Mouse (Mus musculus): ENCODE measurements around the gene Zmiz2. TPM values are rescaled to one million over a fixed set of nuclear protein-coding genes. Genes with fewer than 3 reads are reported as not detected.
A peak's percentile ranks its signal among the peaks of the same experiment; 100 is the strongest.

Zmiz2 gene
- polyA plus RNA-seq, 1 experiment: 33.0 TPM

GRCm38 (mm10) chr11:6414751-6415550, 26.1 kb downstream of the Zmiz2 start, which contains the start of gene Ppia:
Ppia (plus strand) TSS chr11:6415443.
- TF ChIP-seq MAX (IDR thresholded peaks at IDR 0.05) (no peak), CEBPB (IDR thresholded peaks at IDR 0.05; ENCODE audit: low read depth) (peak; percentile 97)

GRCm38 (mm10) chr11:6415551-6416404, 26.9 kb downstream of the Zmiz2 start:
- peaks cover 45% of the 10 kb centered on the region for H3K79me2 ChIP-seq (ENCODE audit: control insufficient read depth, insufficient read depth)
- H3K4me3 ChIP-seq (ENCODE audit: insufficient read depth, poor library complexity, severe bottlenecking): peak overlapping the region; percentile 94
- TF ChIP-seq USF1 (IDR thresholded peaks at IDR 0.05; ENCODE audit: low read depth) (no peak), CEBPB (IDR thresholded peaks at IDR 0.05; ENCODE audit: low read depth) (no peak), CTCF (IDR thresholded peaks at IDR 0.05; ENCODE audit: control insufficient read depth, insufficient read depth, insufficient read length) (no peak), FOSL1 (IDR thresholded peaks at IDR 0.05; ENCODE audit: insufficient read depth, low read length, poor library complexity, severe bottlenecking) (no peak), MAX (IDR thresholded peaks at IDR 0.05) (peak; percentile 95), MYOD1 (IDR thresholded peaks at IDR 0.05; ENCODE audit: control insufficient read depth, insufficient read length, low read depth) (no peak)
- peaks cover 31% of the 10 kb centered on the region for H3K79me3 ChIP-seq (ENCODE audit: low read depth)
- H3K36me3 ChIP-seq (ENCODE audit: control insufficient read depth, insufficient read depth): peaks cover 41% of the 10 kb centered on the region
- peak overlapping the region; percentile 97 for H3ac ChIP-seq (ENCODE audit: control insufficient read depth, insufficient read length, low read depth)
- no peaks in the 10 kb centered on the region for H3K27me3 ChIP-seq (ENCODE audit: control insufficient read depth, insufficient read depth, insufficient read length)

More at GRCm38 (mm10) chr11:6414751-6415550, 26.1 kb downstream of the Zmiz2 start, which contains the start of gene Ppia:
- H3K79me3 ChIP-seq (ENCODE audit: low read depth): peaks cover 31% of the 10 kb centered on the region
- peak within 1 kb of the TSS; percentile 97 for H3ac ChIP-seq (ENCODE audit: control insufficient read depth, insufficient read length, low read depth)
- H3K4me3 ChIP-seq (ENCODE audit: insufficient read depth, poor library complexity, severe bottlenecking): peak within 1 kb of the TSS; percentile 94
- H3K79me2 ChIP-seq (ENCODE audit: control insufficient read depth, insufficient read depth): peaks cover 45% of the 10 kb centered on the region
- H3K36me3 ChIP-seq (ENCODE audit: control insufficient read depth, insufficient read depth): peaks cover 38% of the 10 kb centered on the region
- no peaks in the 10 kb centered on the region for H3K27me3 ChIP-seq (ENCODE audit: control insufficient read depth, insufficient read depth, insufficient read length)

- peaks cover 31% of the 10 kb centered on the region for H3K79me3 ChIP-seq (ENCODE audit: low read depth)
- peaks cover 41% of the 10 kb centered on the region for H3K36me3 ChIP-seq (ENCODE audit: control insufficient read depth, insufficient read depth)
- peak overlapping the region; percentile 97 for H3ac ChIP-seq (ENCODE audit: control insufficient read depth, insufficient read length, low read depth)
- peak overlapping the region; percentile 94 for H3K4me3 ChIP-seq (ENCODE audit: insufficient read depth, poor library complexity, severe bottlenecking)
- H3K27me3 ChIP-seq (ENCODE audit: control insufficient read depth, insufficient read depth, insufficient read length): no peaks in the 10 kb centered on the region
- H3K79me2 ChIP-seq (ENCODE audit: control insufficient read depth, insufficient read depth): peaks cover 45% of the 10 kb centered on the region
- TF ChIP-seq CTCF (IDR thresholded peaks at IDR 0.05; ENCODE audit: control insufficient read depth, insufficient read depth, insufficient read length): no peak
- no peak for TF ChIP-seq MYOD1 (IDR thresholded peaks at IDR 0.05; ENCODE audit: control insufficient read depth, insufficient read length, low read depth)
- TF ChIP-seq MYOG (IDR thresholded peaks at IDR 0.05; ENCODE audit: control insufficient read depth, extremely low read depth, insufficient read length): no peak
- no peak for TF ChIP-seq CEBPB (IDR thresholded peaks at IDR 0.05; ENCODE audit: low read depth)
- no peak for TF ChIP-seq USF1 (IDR thresholded peaks at IDR 0.05; ENCODE audit: low read depth)
- TF ChIP-seq FOSL1 (IDR thresholded peaks at IDR 0.05; ENCODE audit: insufficient read depth, low read length, poor library complexity, severe bottlenecking): no peak
- no peak for TF ChIP-seq MAX (IDR thresholded peaks at IDR 0.05)
Observed at GRCm38 (mm10) chr11:6416405-6417034, 27.6 kb downstream of the Zmiz2 start.

- Histone ChIP-seq H3K79me2 (ENCODE audit: control insufficient read depth, insufficient read depth) (peaks cover 45% of the 10 kb centered on the region), H3K4me3 (ENCODE audit: insufficient read depth, poor library complexity, severe bottlenecking) (peak overlapping the region; percentile 94), H3ac (ENCODE audit: control insufficient read depth, insufficient read length, low read depth) (peak overlapping the region; percentile 75), H3K79me3 (ENCODE audit: low read depth) (peaks cover 31% of the 10 kb centered on the region), H3K36me3 (ENCODE audit: control insufficient read depth, insufficient read depth) (peaks cover 41% of the 10 kb centered on the region), H3K27me3 (ENCODE audit: control insufficient read depth, insufficient read depth, insufficient read length) (no peaks in the 10 kb centered on the region)
- TF ChIP-seq MYOG (IDR thresholded peaks at IDR 0.05; ENCODE audit: control insufficient read depth, extremely low read depth, insufficient read length) (no peak), FOSL1 (IDR thresholded peaks at IDR 0.05; ENCODE audit: insufficient read depth, low read length, poor library complexity, severe bottlenecking) (no peak), MAX (IDR thresholded peaks at IDR 0.05) (no peak), CTCF (IDR thresholded peaks at IDR 0.05; ENCODE audit: control insufficient read depth, insufficient read depth, insufficient read length) (no peak), MYOD1 (IDR thresholded peaks at IDR 0.05; ENCODE audit: control insufficient read depth, insufficient read length, low read depth) (no peak), CEBPB (IDR thresholded peaks at IDR 0.05; ENCODE audit: low read depth) (no peak), USF1 (IDR thresholded peaks at IDR 0.05; ENCODE audit: low read depth) (no peak)
Observed at GRCm38 (mm10) chr11:6417069-6417468, 28.2 kb downstream of the Zmiz2 start.

- H3K27me3 ChIP-seq (ENCODE audit: control insufficient read depth, insufficient read depth, insufficient read length): no peaks in the 10 kb centered on the region
- H3K79me2 ChIP-seq (ENCODE audit: control insufficient read depth, insufficient read depth): peaks cover 45% of the 10 kb centered on the region
- no peak for TF ChIP-seq FOSL1 (IDR thresholded peaks at IDR 0.05; ENCODE audit: insufficient read depth, low read length, poor library complexity, severe bottlenecking)
- no peak for TF ChIP-seq CTCF (IDR thresholded peaks at IDR 0.05; ENCODE audit: control insufficient read depth, insufficient read depth, insufficient read length)
- TF ChIP-seq USF1 (IDR thresholded peaks at IDR 0.05; ENCODE audit: low read depth): no peak
- TF ChIP-seq MYOG (IDR thresholded peaks at IDR 0.05; ENCODE audit: control insufficient read depth, extremely low read depth, insufficient read length): no peak
- H3K4me3 ChIP-seq (ENCODE audit: insufficient read depth, poor library complexity, severe bottlenecking): peak overlapping the region; percentile 94
- peaks cover 41% of the 10 kb centered on the region for H3K36me3 ChIP-seq (ENCODE audit: control insufficient read depth, insufficient read depth)
- peaks cover 31% of the 10 kb centered on the region for H3K79me3 ChIP-seq (ENCODE audit: low read depth)
- peak overlapping the region; percentile 57 for H3ac ChIP-seq (ENCODE audit: control insufficient read depth, insufficient read length, low read depth)
Observed at GRCm38 (mm10) chr11:6417490-6417889, 28.6 kb downstream of the Zmiz2 start.

Measured in C2C12 (cell line).